Mouse (Mus musculus): ENCODE measurements at regions not wholly inside any gene's neighbourhood (a gene's known extent, or its start where the extent isn't known, plus 50 kb on each side); places are given as distances from the start of the nearest gene placed in this dataset.
"Not testable (repeated sequence)": the region's sequence is repeated elsewhere in the genome, so short reads cannot be mapped to it uniquely, and the experiment has no call there.

DNA sequence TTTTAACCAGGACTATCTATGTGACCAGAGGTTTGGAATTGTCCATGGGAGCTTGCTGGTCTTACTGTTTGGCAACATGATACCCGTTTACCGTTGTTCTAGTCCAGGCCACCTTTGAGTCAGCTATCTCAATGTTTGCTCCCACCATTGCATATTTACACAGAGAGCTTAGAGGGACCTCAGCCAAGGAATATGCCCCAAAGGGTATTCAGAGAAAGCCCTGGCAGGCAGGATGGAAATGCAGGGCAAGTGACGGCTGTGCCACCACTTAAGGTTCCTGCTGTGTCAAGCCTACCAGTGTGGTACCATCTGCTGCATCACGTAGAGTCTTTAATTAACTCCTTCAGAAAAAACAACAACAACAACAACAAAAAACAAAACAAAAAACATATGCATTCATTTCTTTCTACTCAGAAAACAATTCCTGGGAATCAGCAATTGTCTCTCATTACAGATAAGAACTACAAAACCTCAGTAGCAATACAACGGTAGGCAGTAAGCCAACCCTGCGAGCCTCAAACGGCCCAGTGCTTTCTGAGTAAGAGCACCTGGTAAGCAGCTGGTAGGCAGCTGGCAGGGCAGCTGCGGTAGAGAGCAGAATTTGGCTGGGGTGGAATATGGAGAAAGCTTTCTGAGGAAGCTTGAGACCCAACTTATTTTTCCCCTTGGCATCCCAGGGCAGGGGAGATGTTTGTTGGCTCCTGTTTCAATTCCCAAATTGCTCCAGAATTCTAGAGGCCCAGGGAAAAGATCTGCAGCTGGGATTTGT, 314.0 kb downstream of the Eepd1 start:
- Histone ChIP-seq H3K4me1 (ENCODE audit: control insufficient read depth, insufficient read depth, low read length) (no peaks in the 10 kb centered on the region), H3K27ac (ENCODE audit: insufficient read depth, low read length) (no peak overlapping the region), H3K4me3 (ENCODE audit: insufficient read depth, low read length) (no peak overlapping the region)
- TF ChIP-seq CTCF (IDR thresholded peaks at IDR 0.05; ENCODE audit: borderline replicate concordance, insufficient read depth, low read length) (no peak), POLR2A (IDR thresholded peaks at IDR 0.05; ENCODE audit: low read depth, low read length) (no peak)

DNA sequence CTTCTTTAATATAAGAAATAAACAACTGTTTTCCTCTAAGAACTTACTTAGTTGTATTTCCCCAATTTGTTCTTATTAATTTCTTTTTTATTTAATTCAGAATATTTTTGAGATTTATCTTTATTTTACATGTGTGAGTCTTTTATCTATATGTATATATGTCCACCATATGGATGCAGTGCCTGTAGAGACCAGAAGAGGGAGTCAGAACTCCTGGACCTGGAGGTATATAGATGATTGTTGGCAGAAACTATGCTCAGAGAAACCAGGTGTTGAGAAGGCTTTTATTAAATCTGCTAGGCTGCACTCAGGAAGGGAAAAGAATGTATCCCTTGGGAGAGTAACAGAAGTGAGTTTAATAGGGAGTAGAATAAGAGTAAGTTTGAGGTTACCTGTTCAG, 328.2 kb downstream of the Eepd1 start:
- Histone ChIP-seq H3K4me1 (ENCODE audit: control insufficient read depth, insufficient read depth, low read length) (no peaks in the 10 kb centered on the region), H3K27ac (ENCODE audit: insufficient read depth, low read length) (no peak overlapping the region), H3K4me3 (ENCODE audit: insufficient read depth, low read length) (no peak overlapping the region)
- TF ChIP-seq POLR2A (IDR thresholded peaks at IDR 0.05; ENCODE audit: low read depth, low read length) (no peak), CTCF (IDR thresholded peaks at IDR 0.05; ENCODE audit: borderline replicate concordance, insufficient read depth, low read length) (no peak)

DNA sequence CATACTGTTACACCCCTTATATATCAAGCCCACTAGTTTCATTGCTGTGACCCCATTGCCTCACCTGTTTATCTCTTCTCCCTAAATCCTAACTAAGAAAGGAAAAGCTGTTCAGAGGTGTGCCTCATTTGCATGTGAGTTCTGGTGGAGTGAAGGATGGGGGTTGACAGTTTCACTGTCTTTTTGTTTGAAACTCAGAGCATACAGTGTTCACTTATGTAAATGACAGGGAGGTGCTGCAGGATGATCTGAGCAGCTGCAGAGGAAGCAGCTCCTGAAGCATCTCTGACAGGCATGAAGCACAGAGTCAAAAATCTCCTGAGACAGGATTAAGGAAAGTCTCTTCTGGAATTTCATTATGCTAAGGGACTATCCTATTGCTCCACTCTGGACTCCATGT, 351.9 kb downstream of the Eepd1 start:
- Histone ChIP-seq H3K27ac (ENCODE audit: insufficient read depth, low read length) (no peak overlapping the region), H3K4me3 (ENCODE audit: insufficient read depth, low read length) (no peak overlapping the region), H3K4me1 (ENCODE audit: control insufficient read depth, insufficient read depth, low read length) (no peaks in the 10 kb centered on the region)
- no peak for TF ChIP-seq POLR2A (IDR thresholded peaks at IDR 0.05; ENCODE audit: low read depth, low read length)
- TF ChIP-seq CTCF (IDR thresholded peaks at IDR 0.05; ENCODE audit: borderline replicate concordance, insufficient read depth, low read length), result no peak

DNA sequence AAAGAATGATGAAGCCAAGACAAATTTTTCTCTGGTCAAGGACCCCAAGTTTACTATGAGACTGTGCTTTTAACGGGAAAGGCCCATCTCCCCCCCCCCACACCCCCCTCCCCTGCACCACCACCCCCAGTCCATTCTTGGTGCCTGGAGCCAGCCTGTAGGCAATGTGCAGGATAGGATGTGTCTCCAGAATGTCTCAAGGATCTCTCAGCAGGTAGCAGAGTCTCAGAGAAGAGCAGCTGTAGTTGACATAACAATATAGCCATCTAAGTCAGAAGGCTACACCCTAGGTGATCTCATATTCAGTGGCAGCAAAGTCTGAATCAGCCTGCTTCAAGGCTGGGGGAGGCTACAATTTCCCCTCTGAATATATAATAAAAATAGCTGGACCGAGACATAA, 368.6 kb downstream of the Eepd1 start:
- H3K4me3 ChIP-seq (ENCODE audit: insufficient read depth, low read length); H3K4me1 ChIP-seq (ENCODE audit: control insufficient read depth, insufficient read depth, low read length); H3K27ac ChIP-seq (ENCODE audit: insufficient read depth, low read length): not testable (repeated sequence)

DNA sequence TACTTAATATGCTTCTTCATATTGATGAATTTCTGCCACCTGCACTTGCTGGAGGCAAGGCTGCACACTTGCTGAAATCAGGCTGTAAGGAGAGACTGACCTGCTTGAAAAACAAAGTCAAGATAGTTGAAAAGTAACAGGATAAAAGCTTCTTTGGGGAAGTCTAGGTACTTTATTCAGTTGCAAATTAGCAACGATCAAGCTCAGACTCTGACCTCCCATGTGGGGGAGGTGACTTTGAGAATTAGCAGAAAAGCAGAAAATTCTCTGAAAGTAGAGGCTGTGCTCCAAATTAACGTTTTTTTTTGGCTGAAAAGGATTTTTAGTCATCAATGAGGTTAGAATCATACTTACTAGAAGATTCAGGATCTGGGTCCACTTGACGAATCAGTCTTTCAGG, 369.3 kb downstream of the Eepd1 start:
- H3K4me3 ChIP-seq (ENCODE audit: insufficient read depth, low read length); H3K27ac ChIP-seq (ENCODE audit: insufficient read depth, low read length); H3K4me1 ChIP-seq (ENCODE audit: control insufficient read depth, insufficient read depth, low read length): not testable (repeated sequence)

DNA sequence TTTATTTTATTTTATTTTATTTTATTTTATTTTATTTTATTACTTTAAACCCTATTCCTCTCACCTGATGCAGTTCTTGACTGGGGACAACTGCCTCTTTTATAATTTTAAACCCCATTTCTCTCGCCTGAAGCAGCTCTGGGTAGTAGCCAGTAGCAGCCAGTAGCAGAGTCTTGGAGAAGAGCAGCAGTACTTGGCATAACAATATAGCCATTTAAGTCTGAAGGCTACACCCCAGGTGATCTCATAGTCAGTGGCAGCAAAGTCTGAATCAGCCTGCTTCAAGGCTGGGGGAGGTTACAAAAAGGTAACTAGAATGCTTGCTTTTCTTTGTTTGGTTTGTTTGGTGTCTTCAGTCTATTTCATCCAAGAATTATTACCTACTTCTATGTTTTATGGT, 373.2 kb downstream of the Eepd1 start:
- no peak for TF ChIP-seq POLR2A (IDR thresholded peaks at IDR 0.05; ENCODE audit: low read depth, low read length)
- no peak for TF ChIP-seq CTCF (IDR thresholded peaks at IDR 0.05; ENCODE audit: borderline replicate concordance, insufficient read depth, low read length)
- H3K27ac ChIP-seq (ENCODE audit: insufficient read depth, low read length), result no peak overlapping the region
- no peaks in the 10 kb centered on the region for H3K4me1 ChIP-seq (ENCODE audit: control insufficient read depth, insufficient read depth, low read length)
- no peak overlapping the region for H3K4me3 ChIP-seq (ENCODE audit: insufficient read depth, low read length)

DNA sequence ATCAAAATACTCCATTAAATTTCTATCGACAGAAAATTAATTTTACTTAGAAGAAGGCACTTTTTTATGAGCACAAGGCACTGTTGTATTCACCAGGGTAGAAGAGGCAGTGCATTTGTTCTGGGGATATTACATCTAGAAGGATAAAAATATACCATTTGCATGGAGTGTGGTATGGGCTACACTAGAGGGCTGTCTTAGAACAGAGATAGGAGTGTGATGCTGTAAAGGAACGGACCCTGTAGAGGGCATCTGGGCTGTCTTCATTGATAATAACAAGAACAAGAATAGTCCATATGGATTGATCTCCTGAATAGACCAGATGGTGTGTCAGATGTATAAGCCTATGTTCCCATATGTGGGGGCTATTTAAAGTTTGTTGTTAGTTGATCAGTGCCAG, 388.9 kb downstream of the Eepd1 start:
- TF ChIP-seq CTCF (IDR thresholded peaks at IDR 0.05; ENCODE audit: borderline replicate concordance, insufficient read depth, low read length), result no peak
- TF ChIP-seq POLR2A (IDR thresholded peaks at IDR 0.05; ENCODE audit: low read depth, low read length), result no peak
- Histone ChIP-seq H3K4me1 (ENCODE audit: control insufficient read depth, insufficient read depth, low read length) (no peaks in the 10 kb centered on the region), H3K4me3 (ENCODE audit: insufficient read depth, low read length) (no peak overlapping the region), H3K27ac (ENCODE audit: insufficient read depth, low read length) (no peak overlapping the region)

DNA sequence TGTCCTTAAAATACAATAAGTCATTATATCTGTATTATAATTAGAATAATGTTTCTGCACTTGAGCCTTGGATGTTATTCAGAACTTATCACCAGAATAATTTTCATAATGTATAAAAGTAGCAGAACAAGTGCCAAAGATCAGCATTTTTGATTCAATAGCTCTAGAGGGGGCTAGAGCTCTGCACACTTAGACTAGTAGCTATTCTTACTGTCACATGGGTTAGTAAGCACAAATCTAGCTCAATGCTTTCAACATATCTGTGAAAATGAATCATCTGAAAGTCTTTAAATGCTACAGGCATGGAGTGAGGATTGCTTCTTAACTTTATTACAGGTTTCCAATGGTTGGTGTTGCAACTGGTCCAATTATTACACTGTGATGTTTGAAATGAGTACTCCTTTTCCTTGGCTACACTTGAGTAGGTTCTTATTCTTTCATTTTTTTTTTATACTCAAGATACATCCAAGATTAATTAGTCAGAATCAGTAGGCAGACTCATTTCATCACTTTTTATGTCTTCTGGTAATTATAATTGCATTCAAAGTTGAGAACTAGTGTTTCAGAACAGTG, 415.1 kb downstream of the Eepd1 start:
- TF ChIP-seq POLR2A (IDR thresholded peaks at IDR 0.05; ENCODE audit: low read depth, low read length) (no peak), CTCF (IDR thresholded peaks at IDR 0.05; ENCODE audit: borderline replicate concordance, insufficient read depth, low read length) (no peak)
- no peak overlapping the region for H3K27ac ChIP-seq (ENCODE audit: insufficient read depth, low read length)

More for the DNA sequence above, 415.1 kb downstream of the Eepd1 start:
- Histone ChIP-seq H3K4me1 (ENCODE audit: control insufficient read depth, insufficient read depth, low read length) (no peaks in the 10 kb centered on the region), H3K4me3 (ENCODE audit: insufficient read depth, low read length) (no peak overlapping the region)
